Mouse (Mus musculus): ENCODE data around the gene Rgs3. TPM values are rescaled to one million over a fixed set of nuclear protein-coding genes. Genes with fewer than 3 reads are reported as not detected.

Rgs3 gene
- total RNA-seq, 2 experiments from 2014 or later = 25.8 to 27.3 TPM

- Histone ChIP-seq H3K27ac (no peak overlapping the region), H3K4me3 (no peak overlapping the region)
- intact Hi-C loops (cut with DNase I) = no loop called here
- no peak for TF ChIP-seq CTCF (IDR thresholded peaks at IDR 0.05)
- no peak for DNase-seq (ENCODE audit: extremely low spot score in 1 of 2, low spot score in 2 of 2)
Measured at GRCm38 (mm10) chr4:62723795-62724194, 164.1 kb downstream of the Rgs3 start.

GRCm38 (mm10) chr4:62726282-62726937, 166.8 kb downstream of the Rgs3 start:
- Histone ChIP-seq H3K4me3 (no peak overlapping the region), H3K27ac (no peak overlapping the region)
- TF ChIP-seq CTCF (IDR thresholded peaks at IDR 0.05) = no peak
- intact Hi-C loops (cut with DNase I) = no loop called here
- no peak for DNase-seq (ENCODE audit: extremely low spot score in 1 of 2, low spot score in 2 of 2)

GRCm38 (mm10) chr4:62727541-62728303, 168.1 kb downstream of the Rgs3 start:
- TF ChIP-seq CTCF (IDR thresholded peaks at IDR 0.05) = peak; percentile 25; the same call in 1 of the 2 replicates
- H3K4me3 ChIP-seq = no peak overlapping the region

GRCm38 (mm10) chr4:62728471-62728870, 168.8 kb downstream of the Rgs3 start:
- H3K27ac ChIP-seq = no peak overlapping the region
- intact Hi-C loops (cut with DNase I) = no loop called here
- no peak overlapping the region for H3K4me3 ChIP-seq
- DNase-seq (ENCODE audit: extremely low spot score in 1 of 2, low spot score in 2 of 2) = no peak
- no peak for TF ChIP-seq CTCF (IDR thresholded peaks at IDR 0.05)

More at GRCm38 (mm10) chr4:62727541-62728303, 168.1 kb downstream of the Rgs3 start:
- peak overlapping the region; percentile 1; the same call in 1 of the 2 replicates for H3K27ac ChIP-seq
- intact Hi-C loops (cut with DNase I) = no loop called here
- DNase-seq (ENCODE audit: extremely low spot score in 1 of 2, low spot score in 2 of 2) = peak; percentile 36 to 53

- no peak overlapping the region for H3K27ac ChIP-seq
- no peak for TF ChIP-seq CTCF (IDR thresholded peaks at IDR 0.05)
- DNase-seq (ENCODE audit: extremely low spot score in 1 of 2, low spot score in 2 of 2) = no peak
- no peak overlapping the region for H3K4me3 ChIP-seq
- intact Hi-C loops (cut with DNase I) = no loop called here
Measured at GRCm38 (mm10) chr4:62729191-62729590, 169.5 kb downstream of the Rgs3 start.

- intact Hi-C loops (cut with DNase I) = no loop called here
Measured at GRCm38 (mm10) chr4:62729941-62730340, 170.3 kb downstream of the Rgs3 start.

GRCm38 (mm10) chr4:62730861-62731260, 171.2 kb downstream of the Rgs3 start:
- no peak overlapping the region for H3K27ac ChIP-seq
- no peak for TF ChIP-seq CTCF (IDR thresholded peaks at IDR 0.05)
- no peak for DNase-seq (ENCODE audit: extremely low spot score in 1 of 2, low spot score in 2 of 2)
- H3K4me3 ChIP-seq = no peak overlapping the region
- intact Hi-C loops (cut with DNase I) = no loop called here

More at GRCm38 (mm10) chr4:62729941-62730340, 170.3 kb downstream of the Rgs3 start:
- Histone ChIP-seq H3K4me3 (no peak overlapping the region), H3K27ac (no peak overlapping the region)
- TF ChIP-seq CTCF (IDR thresholded peaks at IDR 0.05) = no peak
- no peak for DNase-seq (ENCODE audit: extremely low spot score in 1 of 2, low spot score in 2 of 2)

- no peak for TF ChIP-seq CTCF (IDR thresholded peaks at IDR 0.05)
- H3K27ac ChIP-seq = no peak overlapping the region
- no peak overlapping the region for H3K4me3 ChIP-seq
- no peak for DNase-seq (ENCODE audit: extremely low spot score in 1 of 2, low spot score in 2 of 2)
- intact Hi-C loops (cut with DNase I) = no loop called here
Measured at GRCm38 (mm10) chr4:62731531-62732063, 171.9 kb downstream of the Rgs3 start.

- no peak overlapping the region for H3K27ac ChIP-seq
- no peak overlapping the region for H3K4me3 ChIP-seq
- TF ChIP-seq CTCF (IDR thresholded peaks at IDR 0.05) = no peak
- intact Hi-C loops (cut with DNase I) = no loop called here
- no peak for DNase-seq (ENCODE audit: extremely low spot score in 1 of 2, low spot score in 2 of 2)
Measured at GRCm38 (mm10) chr4:62732096-62732495, 172.4 kb downstream of the Rgs3 start.

GRCm38 (mm10) chr4:62732840-62733239, 173.2 kb downstream of the Rgs3 start:
- Histone ChIP-seq H3K27ac (no peak overlapping the region), H3K4me3 (no peak overlapping the region)
- no peak for DNase-seq (ENCODE audit: extremely low spot score in 1 of 2, low spot score in 2 of 2)
- TF ChIP-seq CTCF (IDR thresholded peaks at IDR 0.05) = no peak
- intact Hi-C loops (cut with DNase I) = no loop called here

GRCm38 (mm10) chr4:62733938-62734337, 174.3 kb downstream of the Rgs3 start:
- no peak for DNase-seq (ENCODE audit: extremely low spot score in 1 of 2, low spot score in 2 of 2)
- intact Hi-C loops (cut with DNase I) = no loop called here
- no peak for TF ChIP-seq CTCF (IDR thresholded peaks at IDR 0.05)
- Histone ChIP-seq H3K27ac (no peak overlapping the region), H3K4me3 (no peak overlapping the region)

GRCm38 (mm10) chr4:62735291-62735690, 175.6 kb downstream of the Rgs3 start:
- no peak for TF ChIP-seq CTCF (IDR thresholded peaks at IDR 0.05)
- no peak overlapping the region for H3K4me3 ChIP-seq
- DNase-seq (ENCODE audit: extremely low spot score in 1 of 2, low spot score in 2 of 2) = no peak
- intact Hi-C loops (cut with DNase I) = no loop called here
- no peak overlapping the region for H3K27ac ChIP-seq

Data from left cerebral cortex, adult 2 months (tissue).